In the genomic region with DNA sequence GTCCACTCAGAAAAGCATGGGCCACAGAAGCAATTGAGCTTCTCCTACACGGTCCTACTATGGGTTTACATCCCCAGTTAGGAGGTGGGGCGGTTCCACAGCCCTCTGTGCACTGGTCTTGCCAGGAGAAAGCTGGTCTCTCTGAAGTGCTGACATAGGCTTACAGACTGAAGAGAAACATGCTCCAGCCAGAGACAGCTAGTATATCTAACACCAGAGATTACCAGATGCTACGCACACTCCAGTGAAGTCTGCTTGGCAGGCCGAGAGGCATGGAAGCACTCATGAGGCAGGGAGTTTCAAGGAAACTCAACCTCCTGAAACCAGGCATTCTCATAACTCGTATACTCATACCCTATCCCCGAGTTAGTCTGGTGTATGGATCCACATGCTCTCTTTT, we compare ENCODE assay signal across 20 mouse cellular contexts. TPM values are rescaled to one million over a fixed set of nuclear protein-coding genes. Genes with fewer than 3 reads are reported as not detected.
DNase-seq lines count a peak whose midpoint lies in the region; ATAC-seq lines count a peak whose summit lies in the region.
"Had no signal": no experiment of that assay in that cellular context is flagged by ENCODE, and none has a peak within 500 bp of the region (broad histone marks: within the 10 kb centered on the region; RNA-seq: fewer than 3 reads in every experiment).

No protein-coding gene starts in this region.

- ATAC-seq in erythroid progenitor cell, adult 5-6 weeks (replicated peaks; ENCODE audit: low FRiP score, poor library complexity, severe bottlenecking): no peak
- ATAC-seq: activated CD4-positive, CD25-positive, alpha-beta regulatory T cell, adult 4 months; forebrain, embryonic 13.5 days; forebrain, embryonic 15.5 days; forebrain, postnatal 0 days; Patski had no signal

- DNase-seq in ES-CJ7 (ENCODE audit: low read depth, low spot score) (peak; percentile 54), R1 (ENCODE audit: low read depth, low spot score) (peak; percentile 53)
- no peak for DNase-seq in cerebellum, postnatal 4 days (ENCODE audit: low spot score in 2 of 2)
- DNase-seq in heart, adult 9 months (ENCODE audit: low spot score in 2 of 2): no peak
- DNase-seq: adrenal gland, adult 8-10 months; adrenal gland, postnatal 14 days; adrenal gland, postnatal 36 days; cerebellum, adult 11-12 months; cerebellum, adult 2 months; cerebellum, adult 9-10 months; cerebellum, postnatal 10 days; cerebellum, postnatal 25 days; embryo, embryonic 11 days; forebrain, postnatal 0 days had no signal

RNA-seq across cellular contexts. Expression of a gene that starts 30.0 kb away (rescaled TPM):
- not detected in 2 replicates for total RNA-seq in erythroid progenitor cell, adult 5-6 weeks (2015; ENCODE audit: low replicate concordance)
- total RNA-seq in erythroid progenitor cell, adult 5-6 weeks (2017; ENCODE audit: low replicate concordance): not detected in 2 replicates
- total RNA-seq: common myeloid progenitor, adult 5-6 weeks had no signal

Comparison
In these comparisons a context has a peak if more than half of its experiments do, and no peak if none do; other contexts are left out.
1. DNase-seq: peak in ES-CJ7 (single experiment) and R1 (single experiment); none in cerebellum, postnatal 4 days (0 of 2) and heart, adult 9 months (0 of 2).